Mouse (Mus musculus) frontal cortex, postnatal 10 days (tissue): ENCODE data around the gene Btf3l4.

Source experiments
- DNase-seq, 2 experiments: peaks; one replicate each; pipeline ENCODE4 v3.0.0; 2022; ENCODE audit warnings: low spot score in 2 of 2, mixed read lengths in 1 of 2

The Btf3l4 gene

DNA sequence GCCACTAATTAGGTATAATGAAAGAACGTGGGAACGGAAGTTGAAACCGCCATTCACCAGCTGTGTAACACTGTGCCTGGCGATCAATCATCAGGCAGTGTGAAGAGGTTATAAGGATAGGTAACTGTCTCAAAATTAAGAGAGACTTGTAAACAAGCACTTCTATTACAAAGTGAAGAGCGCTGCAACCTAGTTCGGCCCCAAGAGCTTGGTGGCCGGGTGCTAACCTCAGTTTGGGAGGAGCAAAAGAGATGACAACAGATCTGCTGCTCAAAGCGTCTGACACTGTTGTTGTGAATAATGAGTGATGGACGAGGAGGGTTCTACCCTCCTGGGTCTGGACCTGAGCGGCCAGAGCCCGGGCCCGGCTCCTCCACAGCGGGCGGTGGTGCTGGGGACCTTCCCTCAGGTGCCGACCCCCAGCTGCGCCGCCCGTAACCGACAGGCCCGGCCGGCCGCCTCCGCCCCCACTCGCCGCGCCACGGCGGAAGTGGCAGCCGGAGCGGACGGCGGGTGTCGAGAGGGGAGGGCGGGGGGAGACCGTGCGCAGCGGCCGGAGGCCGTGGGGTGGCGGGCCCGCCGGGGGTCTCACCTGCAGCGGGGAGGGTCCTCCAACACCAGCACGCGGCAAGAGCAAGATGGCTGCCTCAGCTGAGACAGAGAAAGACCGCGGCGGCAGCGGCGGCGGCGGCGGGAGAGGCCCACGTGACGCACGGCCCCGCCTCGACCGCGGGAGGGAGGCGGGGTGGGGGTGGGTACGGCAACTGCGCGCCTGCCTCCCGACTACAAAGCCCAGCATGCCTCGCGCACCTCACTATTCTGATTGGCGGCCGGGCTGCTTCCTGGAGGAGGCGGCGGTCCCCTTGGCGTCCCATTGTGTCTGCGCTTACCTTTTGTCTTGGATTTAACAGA is at the start of gene Btf3l4:
TSS of gene Btf3l4 (minus strand) at position 699 of the 912 bp plus-strand sequence.
- peak; percentile 88 for DNase-seq

- peak; percentile 19 to 66 for DNase-seq
These were observed 45.8 kb upstream of the Btf3l4 start, which contains the start of gene Rab3b for GRCm38 (mm10) chr4:108878963-108879822. Gene Rab3b (plus strand): TSS chr4:108879063.

DNA sequence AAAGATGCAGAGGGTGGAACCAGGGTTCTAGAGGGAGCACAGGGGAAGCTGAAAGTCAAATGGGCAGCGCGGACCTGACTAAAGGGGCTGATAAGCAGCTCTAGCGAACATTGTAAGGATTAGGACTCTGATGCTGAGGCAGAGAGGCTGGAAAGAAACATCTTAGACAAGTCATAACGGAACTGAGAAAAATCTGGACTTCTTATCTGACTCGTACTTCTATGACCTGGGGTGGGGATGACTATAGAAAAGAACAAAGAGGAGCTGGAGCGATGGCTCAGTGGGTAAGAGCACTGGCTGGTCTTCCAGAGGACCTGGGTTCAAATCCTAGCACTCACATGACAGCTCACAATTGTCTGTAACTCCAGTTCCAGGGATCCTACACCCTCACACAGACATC is 44.5 kb upstream of the Btf3l4 start:
- no peak for DNase-seq

- no peak for DNase-seq
These were observed 40.3 kb upstream of the Btf3l4 start for GRCm38 (mm10) chr4:108873746-108874145.

- DNase-seq = peak; percentile 66 to 82
These were observed 36.4 kb upstream of the Btf3l4 start for GRCm38 (mm10) chr4:108869730-108870374.

GRCm38 (mm10) chr4:108866806-108867205 is 33.4 kb upstream of the Btf3l4 start:
- no peak for DNase-seq

DNA sequence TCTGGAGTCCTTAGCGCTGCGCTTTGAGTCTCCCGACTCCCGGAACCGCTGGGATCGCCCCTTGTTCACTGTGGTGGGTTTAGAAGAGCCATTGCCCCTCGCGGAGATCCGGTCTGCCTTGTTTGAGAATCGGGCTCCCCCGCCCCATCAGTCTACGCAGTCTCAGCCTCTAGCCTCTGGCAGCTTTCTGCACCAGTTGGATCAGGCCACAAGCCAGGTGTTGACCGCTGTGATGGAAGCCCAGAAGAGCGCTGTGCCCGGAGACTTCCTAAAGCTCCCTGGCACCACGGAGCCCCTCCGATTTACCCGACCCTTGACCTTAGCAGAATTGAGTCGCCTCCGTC is 15.1 kb upstream of the Btf3l4 start, which contains the start of gene A730015C16Rik:
TSS of gene A730015C16Rik (minus strand) at position 115 of the 344 bp plus-strand sequence.
- DNase-seq = peak in 1 of 2 experiments; percentile 29

- DNase-seq = peak; percentile 65 to 80
These were observed 14.5 kb upstream of the Btf3l4 start, which contains the start of gene Kti12 for GRCm38 (mm10) chr4:108847715-108848504. Gene Kti12 (plus strand): TSS chr4:108847785.

DNA sequence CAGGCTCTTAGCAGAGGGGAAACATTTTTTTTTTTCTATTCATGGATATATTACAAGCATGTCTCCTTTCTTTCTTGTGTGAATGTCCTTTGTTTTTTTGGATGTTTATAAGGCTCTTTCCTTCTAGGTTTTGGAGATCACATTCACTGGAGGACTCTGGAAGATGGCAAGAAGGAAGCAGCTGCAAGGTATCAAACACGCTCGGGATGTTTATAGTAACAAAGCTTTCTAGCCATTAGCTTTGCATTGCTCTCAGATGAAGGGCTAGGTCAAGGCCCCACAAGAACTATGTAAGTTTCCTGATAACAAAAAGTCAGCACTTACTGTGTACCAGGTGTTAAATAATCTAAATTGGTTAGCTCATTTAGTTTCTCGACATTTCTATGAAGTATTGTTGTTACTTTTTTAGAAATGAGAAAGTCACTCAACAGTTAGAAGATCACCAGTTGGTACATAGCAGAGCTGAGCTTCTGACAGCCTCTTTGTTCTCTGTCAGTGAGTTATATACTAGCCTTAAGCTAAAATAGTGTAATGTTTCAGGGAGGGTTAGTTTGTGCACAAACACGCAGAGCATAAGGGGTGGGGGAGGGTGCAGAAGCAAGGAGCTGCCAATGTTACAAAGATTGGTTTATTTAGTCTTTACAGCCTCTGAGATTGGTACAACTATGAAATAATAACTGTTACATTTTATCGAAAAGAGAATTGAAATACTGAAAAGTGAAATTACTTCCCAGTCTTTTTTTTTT is 12.6 kb upstream of the Btf3l4 start:
- DNase-seq = no peak

DNA sequence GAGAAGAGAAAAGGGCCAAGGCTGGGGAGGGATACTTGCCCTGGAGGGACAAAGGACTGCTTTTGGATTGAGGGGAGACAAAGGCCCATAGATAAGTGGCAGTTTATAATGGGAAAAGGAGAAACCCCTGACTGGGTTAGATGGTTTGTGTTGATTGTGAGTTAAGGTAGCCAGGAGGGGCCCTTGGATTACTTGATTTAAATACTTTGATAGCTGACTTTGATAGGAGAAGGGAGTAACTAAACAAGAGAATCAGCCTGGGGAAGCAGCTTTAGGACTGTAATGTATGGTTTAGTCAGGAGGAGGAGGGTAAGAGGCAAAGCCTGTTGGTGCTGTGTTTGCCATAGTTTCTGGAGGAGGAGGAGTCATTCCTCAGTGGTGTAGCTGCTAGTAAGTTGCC is 9.9 kb upstream of the Btf3l4 start:
- DNase-seq = no peak

DNA sequence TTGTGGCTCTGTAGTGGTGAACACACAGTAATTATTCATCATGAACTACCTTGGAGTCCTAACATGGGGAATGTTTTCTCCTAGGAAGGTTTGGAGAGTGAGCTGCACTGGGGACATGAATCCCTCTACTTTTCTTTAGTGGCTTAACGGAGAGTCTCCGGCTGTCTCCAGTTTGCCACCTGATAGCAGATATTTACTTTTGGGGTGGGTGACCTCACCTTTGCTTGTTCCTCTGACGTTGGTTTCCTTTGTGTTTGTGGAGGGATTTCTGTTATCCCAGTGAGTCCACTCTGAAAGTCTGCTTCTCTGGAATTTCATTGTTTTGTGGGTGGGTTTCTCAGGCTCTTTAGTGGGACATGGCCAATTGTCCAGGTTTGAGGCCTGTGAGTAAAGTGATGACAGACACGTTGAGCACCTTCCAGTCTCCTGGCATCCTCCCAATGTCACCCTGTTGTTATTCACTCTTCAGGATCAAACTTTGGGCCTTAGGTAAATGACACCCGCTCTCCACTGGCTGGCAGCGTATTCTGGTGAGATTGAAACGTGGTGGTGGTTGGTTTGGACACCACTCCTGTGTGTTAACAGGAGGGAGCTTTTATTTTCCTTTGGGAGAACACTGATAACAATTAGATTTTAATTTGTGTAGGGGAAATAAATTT is 8.6 kb upstream of the Btf3l4 start:
- no peak for DNase-seq

- DNase-seq = no peak
These were observed 4.6 kb upstream of the Btf3l4 start for GRCm38 (mm10) chr4:108838031-108838430.

GRCm38 (mm10) chr4:108835496-108835895 is 2.1 kb upstream of the Btf3l4 start:
- no peak for DNase-seq

DNA sequence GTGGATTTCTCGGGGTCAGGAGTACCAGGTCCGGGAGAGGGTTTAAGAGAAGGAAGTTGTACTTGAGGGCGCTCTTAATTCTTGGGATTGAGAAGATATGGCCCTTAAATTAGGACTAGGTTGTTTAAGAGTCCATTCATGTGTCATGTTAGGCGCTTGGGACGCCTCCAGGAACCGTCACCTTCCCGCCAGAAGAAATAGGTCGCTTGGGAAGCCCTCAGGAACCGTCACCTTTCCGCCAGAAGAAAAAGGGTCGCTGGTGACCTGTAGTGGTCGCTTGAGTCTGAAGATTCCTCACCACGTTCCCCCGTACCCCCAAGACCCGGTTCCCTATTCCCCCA is 1.5 kb upstream of the Btf3l4 start:
- peak in 1 of 2 experiments; percentile 12 for DNase-seq

DNA sequence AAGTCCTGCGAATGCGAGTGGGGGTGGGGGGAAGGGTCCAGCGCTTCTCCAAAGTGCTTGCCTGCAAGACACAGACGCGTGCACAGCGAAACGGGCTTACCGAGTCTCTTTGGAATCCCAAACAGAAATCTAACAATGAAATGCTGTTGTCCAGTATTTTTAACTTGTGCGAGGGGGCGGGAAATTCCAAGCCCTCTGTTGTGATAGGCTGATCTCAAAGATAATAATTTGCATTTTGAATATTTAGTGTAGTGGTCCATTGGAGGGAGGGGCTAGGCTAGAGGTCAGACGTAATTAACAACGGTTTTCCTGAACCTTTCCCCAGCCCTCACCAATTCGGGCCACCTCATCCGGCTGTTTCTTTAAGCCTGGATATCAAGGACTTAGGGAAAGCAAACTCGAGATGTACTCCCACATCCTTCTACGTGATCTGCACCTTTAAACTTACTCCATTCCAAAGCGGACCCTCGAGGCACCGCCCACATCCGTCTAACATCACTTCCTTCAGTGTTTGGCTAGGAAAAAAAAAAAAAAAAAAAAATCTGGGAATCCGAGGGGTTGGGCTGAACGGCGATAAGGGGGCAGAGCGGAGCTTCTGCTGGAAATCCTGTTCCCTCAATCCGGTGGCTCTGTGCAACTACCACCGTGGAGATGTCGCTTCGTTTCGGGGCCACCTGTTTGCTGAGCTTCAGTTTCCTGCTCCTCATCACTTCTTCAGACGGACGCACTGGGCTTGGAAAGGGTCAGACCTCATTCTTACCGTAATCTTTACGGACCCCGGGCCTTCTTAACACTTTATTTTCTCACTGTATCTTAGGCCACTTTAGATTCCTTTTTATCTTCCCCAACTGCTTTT is 929 bp upstream of the Btf3l4 start, which contains the start of gene Txndc12:
TSS of gene Txndc12 (plus strand) at position 487 of the 856 bp plus-strand sequence.
- peak; percentile 79 to 82 for DNase-seq

- DNase-seq = no peak
These were observed 357 bp upstream of the Btf3l4 start for GRCm38 (mm10) chr4:108833828-108834114.

GRCm38 (mm10) chr4:108830698-108831097 is 2.7 kb downstream of the Btf3l4 start:
- no peak for DNase-seq

DNA sequence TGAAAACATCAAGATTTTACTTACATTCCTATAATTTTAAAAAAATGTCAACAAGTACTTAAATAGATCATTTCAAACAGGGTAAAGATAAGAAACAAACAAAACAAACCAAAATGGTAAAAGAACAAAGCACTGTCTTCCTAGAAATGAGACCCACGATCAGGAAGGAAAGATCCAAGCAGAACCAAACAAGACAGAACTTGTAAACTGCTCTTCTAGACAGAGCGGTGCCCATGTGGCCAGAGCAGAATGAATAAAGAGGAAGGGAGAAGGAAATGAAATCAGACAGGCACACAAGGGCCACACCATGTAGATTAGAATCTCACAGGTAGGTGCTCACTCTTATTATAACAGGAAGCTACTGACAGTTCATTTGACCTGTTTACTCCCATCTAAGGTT is 6.8 kb downstream of the Btf3l4 start:
- DNase-seq = no peak

DNA sequence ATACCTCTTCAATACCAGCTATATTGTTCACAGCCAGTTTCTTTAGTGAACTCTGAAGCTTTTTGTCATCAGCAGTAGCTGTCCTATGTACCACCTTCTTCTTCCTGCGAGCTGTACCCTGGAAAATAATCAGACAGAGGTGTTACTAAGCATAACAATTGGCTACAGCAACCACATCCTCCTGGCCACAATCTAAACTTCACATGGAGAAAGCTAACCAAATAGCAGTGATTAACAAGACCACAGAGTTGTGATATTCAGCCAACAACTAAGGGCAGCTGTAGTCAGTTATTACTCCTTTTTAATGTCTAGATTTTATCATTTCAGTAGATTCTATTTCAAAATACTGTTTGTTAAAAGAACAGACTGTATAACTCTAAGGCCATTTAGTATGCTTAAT is 7.3 kb downstream of the Btf3l4 start:
- no peak for DNase-seq
